Mouse (Mus musculus): ENCODE results near the gene Abhd4. TPM values are rescaled to one million over a fixed set of nuclear protein-coding genes. Genes with fewer than 3 reads are reported as not detected.

The Abhd4 gene
- polyA plus RNA-seq (2016; fragmentation: Nextera tagmentation; extraction: Ambion mirVana), result 46.3 and 48.5 TPM in 2 replicates

DNA sequence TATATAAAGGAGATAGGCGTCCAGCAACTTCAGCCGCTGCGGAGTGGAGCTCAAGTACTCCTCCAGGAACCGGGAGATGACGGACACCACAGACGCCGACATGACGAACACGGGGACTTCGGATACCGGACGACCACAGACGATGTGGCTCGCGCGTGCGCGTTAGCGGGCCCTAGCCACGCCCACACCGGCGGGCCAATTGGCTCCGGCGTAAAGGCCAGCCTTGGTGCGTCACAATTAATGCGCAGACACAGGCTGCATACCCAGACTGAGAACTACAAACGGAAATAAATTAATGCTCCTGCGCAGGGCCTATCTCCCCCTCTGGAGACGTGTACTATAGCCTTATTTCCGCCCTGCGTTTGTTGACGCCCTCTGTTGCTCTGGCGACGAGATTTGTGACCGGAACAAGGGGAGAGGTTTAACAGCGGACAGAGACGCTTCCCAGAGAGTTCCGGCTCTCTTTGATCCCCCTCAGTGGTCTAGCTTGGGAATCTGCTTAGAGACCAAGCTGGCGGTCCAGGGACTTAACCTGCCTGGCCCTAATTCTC lies at the start of gene Abhd4, which contains the start of gene Dad1:
Abhd4 (plus strand) TSS at position 448 of the 551 bp plus-strand sequence.
Dad1 (minus strand) TSS at position 364 of the 551 bp plus-strand sequence.
- peak; percentile 99 for ATAC-seq (ENCODE audit: low FRiP score)
- Histone ChIP-seq H3K9ac (peak within 1 kb of the TSS; percentile 75), H3K27ac (peak within 1 kb of the TSS; percentile 84), H3K9me3 (no peaks in the 10 kb centered on the region), H3K27me3 (no peaks in the 10 kb centered on the region), H3K4me2 (peak within 1 kb of the TSS; percentile 82), H3K4me1 (peaks cover 35% of the 10 kb centered on the region), H3K4me3 (replicated peaks) (peak within 1 kb of the TSS; percentile 79), H3K36me3 (replicated peaks) (peaks cover 10% of the 10 kb centered on the region; the same call in 1 of the 2 replicates)
- WGBS, result under 1% methylated on average over 39 of the region's 39 CpGs

DNA sequence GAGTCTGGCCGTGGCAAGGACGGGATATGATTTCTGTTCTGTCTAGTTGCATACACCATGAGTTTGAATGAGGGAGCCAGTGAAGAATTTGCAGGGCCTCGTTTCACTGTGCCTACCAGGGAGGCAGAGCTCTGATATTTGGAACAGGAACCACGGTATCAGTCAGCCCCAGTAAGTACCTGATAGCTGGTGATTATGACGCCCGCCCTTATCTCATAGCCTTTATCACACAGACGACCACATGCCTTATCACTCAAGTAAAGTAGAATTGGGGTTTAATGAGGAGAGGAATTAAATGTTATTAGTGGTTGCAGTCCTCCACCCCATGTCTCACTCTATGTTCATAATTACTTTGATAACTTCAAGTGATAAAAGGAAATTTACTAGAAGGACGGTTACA lies 49.7 kb upstream of the Abhd4 start:
- no peaks in the 10 kb centered on the region for H3K36me3 ChIP-seq (replicated peaks)
- H3K4me2 ChIP-seq, result no peak overlapping the region
- WGBS, result 89% methylated on average over 8 of the region's 8 CpGs
- ATAC-seq (ENCODE audit: low FRiP score), result no peak
- no peaks in the 10 kb centered on the region for H3K27me3 ChIP-seq
- H3K9me3 ChIP-seq, result no peaks in the 10 kb centered on the region
- no peak overlapping the region for H3K27ac ChIP-seq
- H3K4me3 ChIP-seq (replicated peaks), result no peak overlapping the region
- no peak overlapping the region for H3K9ac ChIP-seq
- no peaks in the 10 kb centered on the region; the same call in 1 of the 2 replicates for H3K4me1 ChIP-seq

DNA sequence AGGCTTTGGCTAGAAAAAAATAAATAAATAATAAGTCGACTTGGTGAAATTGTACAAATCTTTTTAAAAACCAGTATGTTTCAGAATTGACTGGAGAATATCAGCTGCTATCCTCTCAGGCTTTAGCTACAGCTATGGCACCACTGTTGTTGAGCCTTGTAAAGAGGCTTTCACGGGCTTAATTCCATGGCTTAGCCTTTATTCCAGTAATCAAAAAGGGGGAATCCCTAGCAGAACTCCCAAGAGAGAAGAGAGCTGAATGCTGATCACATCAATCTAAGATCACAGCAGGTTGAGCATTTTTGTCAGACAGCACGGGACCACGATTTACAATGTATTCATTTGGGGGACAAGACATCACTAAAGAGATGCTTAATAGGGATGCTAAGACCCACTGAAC lies 49.2 kb upstream of the Abhd4 start:
- no peak overlapping the region for H3K9ac ChIP-seq
- H3K36me3 ChIP-seq (replicated peaks), result no peaks in the 10 kb centered on the region
- ATAC-seq (ENCODE audit: low FRiP score), result no peak
- H3K4me2 ChIP-seq, result no peak overlapping the region
- H3K9me3 ChIP-seq, result no peaks in the 10 kb centered on the region
- H3K27ac ChIP-seq, result no peak overlapping the region
- 63% methylated on average over 4 of the region's 4 CpGs for WGBS
- no peak overlapping the region for H3K4me3 ChIP-seq (replicated peaks)
- no peaks in the 10 kb centered on the region; the same call in 1 of the 2 replicates for H3K4me1 ChIP-seq
- no peaks in the 10 kb centered on the region for H3K27me3 ChIP-seq

DNA sequence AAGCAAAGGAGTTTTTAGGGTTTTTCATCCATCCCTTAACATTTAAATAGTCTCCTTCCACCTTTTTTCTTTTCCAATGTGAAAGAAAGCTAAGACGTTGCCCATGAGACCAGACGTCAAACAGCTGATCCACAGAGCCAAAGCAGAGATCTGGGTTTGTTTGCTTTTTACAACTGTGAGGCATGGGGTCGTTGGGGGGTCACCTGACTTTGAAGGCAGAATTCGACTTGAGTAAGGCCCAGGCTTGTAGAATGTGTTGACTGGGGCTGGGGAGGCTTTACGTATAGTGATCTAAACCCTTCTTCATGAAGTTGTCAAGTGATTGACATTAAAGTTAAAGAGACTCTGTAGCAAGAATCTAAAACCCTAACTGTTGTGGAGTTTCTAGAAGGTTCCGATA lies 48.1 kb upstream of the Abhd4 start:
- H3K9me3 ChIP-seq, result no peaks in the 10 kb centered on the region
- no peak overlapping the region for H3K9ac ChIP-seq
- no peaks in the 10 kb centered on the region for H3K36me3 ChIP-seq (replicated peaks)
- H3K27ac ChIP-seq, result no peak overlapping the region
- 70% methylated on average over 6 of the region's 6 CpGs for WGBS
- no peak for ATAC-seq (ENCODE audit: low FRiP score)
- H3K4me3 ChIP-seq (replicated peaks), result no peak overlapping the region
- H3K27me3 ChIP-seq, result no peaks in the 10 kb centered on the region
- H3K4me2 ChIP-seq, result no peak overlapping the region
- H3K4me1 ChIP-seq, result no peaks in the 10 kb centered on the region; the same call in 1 of the 2 replicates

DNA sequence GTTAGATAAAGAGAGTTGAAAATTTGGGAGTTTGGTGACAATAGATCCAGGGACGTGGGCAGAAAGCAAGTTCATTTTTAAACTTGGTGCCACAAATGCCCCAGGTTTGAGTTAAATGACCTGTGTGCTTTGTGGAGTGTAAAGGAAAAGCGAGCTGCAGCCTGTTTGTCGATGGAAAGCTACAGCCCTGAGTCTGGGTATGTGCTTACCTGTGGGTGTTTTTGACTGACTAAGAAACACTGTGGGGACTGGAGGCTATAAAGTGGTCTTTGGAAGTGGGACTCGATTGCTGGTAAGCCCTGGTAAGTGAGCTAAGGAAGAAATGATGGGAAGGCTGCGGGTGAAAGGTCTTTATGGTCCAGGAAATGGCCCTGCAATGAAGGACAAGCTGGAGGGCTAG lies 47.7 kb upstream of the Abhd4 start:
- Histone ChIP-seq H3K4me1 (no peaks in the 10 kb centered on the region; the same call in 1 of the 2 replicates), H3K9ac (no peak overlapping the region), H3K4me2 (no peak overlapping the region), H3K9me3 (no peaks in the 10 kb centered on the region), H3K27me3 (no peaks in the 10 kb centered on the region), H3K27ac (no peak overlapping the region), H3K4me3 (replicated peaks) (no peak overlapping the region), H3K36me3 (replicated peaks) (no peaks in the 10 kb centered on the region)
- WGBS, result 81% methylated on average over 5 of the region's 5 CpGs
- ATAC-seq (ENCODE audit: low FRiP score), result no peak

DNA sequence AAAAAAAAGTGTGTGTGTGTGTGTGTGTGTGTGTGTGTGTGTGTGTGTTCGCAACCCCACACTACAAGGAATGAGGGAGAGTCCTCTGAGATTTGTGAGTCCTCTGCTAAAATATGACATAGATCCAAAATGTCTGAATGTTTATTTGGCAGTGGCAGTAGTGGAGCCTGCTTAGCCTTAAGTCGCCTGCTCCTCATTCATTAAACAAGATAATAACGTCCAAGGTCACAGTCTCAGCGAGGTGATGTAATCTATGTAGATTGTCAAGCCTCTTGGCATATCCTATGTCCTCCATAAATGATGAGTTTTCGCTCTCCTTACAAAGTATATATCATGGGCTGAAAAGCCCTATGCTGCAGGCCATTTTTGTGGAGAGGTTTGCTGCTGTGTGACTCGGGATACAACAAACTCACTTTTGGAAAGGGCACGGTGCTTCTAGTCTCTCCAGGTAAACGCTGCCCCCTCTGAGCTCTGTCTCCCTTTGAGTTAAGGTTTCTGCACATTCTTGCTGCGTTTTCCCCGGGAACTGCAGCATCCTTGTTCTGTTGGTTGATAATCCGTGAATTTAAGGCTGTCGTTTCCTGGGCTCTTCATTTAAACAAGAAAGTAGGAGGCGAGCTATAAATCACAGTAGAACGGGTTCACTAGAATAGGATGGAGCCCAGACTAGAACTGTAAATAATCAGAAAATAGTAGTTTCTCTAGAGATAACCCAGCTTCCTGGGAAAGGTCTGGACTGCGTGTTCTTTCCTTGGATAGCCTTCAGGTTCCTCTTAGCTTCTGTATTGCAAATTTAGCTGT lies 47.0 kb upstream of the Abhd4 start:
- no peak overlapping the region for H3K27ac ChIP-seq
- no peaks in the 10 kb centered on the region for H3K9me3 ChIP-seq
- WGBS, result 83% methylated on average over 15 of the region's 15 CpGs
- H3K36me3 ChIP-seq (replicated peaks), result no peaks in the 10 kb centered on the region
- H3K4me2 ChIP-seq, result no peak overlapping the region
- no peaks in the 10 kb centered on the region for H3K27me3 ChIP-seq
- no peak overlapping the region for H3K4me3 ChIP-seq (replicated peaks)
- no peak overlapping the region for H3K9ac ChIP-seq
- H3K4me1 ChIP-seq, result no peaks in the 10 kb centered on the region; the same call in 1 of the 2 replicates
- ATAC-seq (ENCODE audit: low FRiP score), result no peak

DNA sequence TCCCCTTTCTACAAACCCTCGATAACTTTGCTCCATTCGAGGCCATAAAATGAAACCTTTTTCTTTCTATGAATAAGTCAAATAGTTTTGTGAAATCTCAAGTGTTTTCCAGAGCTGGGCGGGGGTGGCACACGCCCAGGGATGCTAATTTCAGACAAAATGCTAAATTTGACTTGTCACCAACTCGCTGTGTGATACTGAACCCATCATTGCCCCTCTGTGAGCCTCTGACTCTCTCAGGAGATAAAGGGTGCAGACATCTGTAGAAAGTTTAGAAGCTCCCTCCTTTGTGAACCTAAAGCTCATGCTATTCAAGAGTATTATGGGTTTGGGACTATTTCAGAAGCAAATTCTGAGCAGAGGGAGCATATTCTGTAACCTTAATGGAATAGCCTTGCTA lies 46.1 kb upstream of the Abhd4 start:
- no peak overlapping the region for H3K4me3 ChIP-seq (replicated peaks)
- WGBS, result 86% methylated on average over 5 of the region's 5 CpGs
- no peaks in the 10 kb centered on the region for H3K27me3 ChIP-seq
- H3K9ac ChIP-seq, result no peak overlapping the region
- H3K4me1 ChIP-seq, result no peaks in the 10 kb centered on the region; the same call in 1 of the 2 replicates
- no peaks in the 10 kb centered on the region for H3K36me3 ChIP-seq (replicated peaks)
- H3K9me3 ChIP-seq, result no peaks in the 10 kb centered on the region
- no peak for ATAC-seq (ENCODE audit: low FRiP score)
- no peak overlapping the region for H3K4me2 ChIP-seq
- H3K27ac ChIP-seq, result no peak overlapping the region

DNA sequence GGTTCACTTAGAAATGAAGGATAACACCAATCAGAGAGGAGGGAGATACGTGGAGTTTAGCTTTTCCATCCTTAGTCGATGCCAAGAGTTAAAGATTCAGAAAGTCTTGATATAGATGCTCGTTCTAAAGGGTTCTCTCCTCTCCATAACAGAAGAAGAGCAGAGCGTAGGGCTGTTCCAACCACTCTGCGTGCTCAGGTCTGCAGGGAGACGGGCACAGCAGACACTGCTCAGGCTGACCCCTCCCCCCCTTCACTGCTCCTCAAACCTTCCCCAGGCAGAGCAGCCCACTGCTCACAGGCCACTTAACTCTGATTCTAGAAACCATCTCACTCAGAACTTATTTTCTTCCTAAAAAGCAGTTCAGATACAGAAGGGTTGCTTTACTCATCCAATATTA lies 45.2 kb upstream of the Abhd4 start:
- Histone ChIP-seq H3K9me3 (no peaks in the 10 kb centered on the region), H3K4me1 (no peaks in the 10 kb centered on the region; the same call in 1 of the 2 replicates), H3K36me3 (replicated peaks) (no peaks in the 10 kb centered on the region), H3K9ac (no peak overlapping the region), H3K27ac (no peak overlapping the region), H3K27me3 (no peaks in the 10 kb centered on the region), H3K4me3 (replicated peaks) (no peak overlapping the region), H3K4me2 (no peak overlapping the region)
- ATAC-seq (ENCODE audit: low FRiP score), result no peak
- WGBS, result 76% methylated on average over 6 of the region's 6 CpGs

DNA sequence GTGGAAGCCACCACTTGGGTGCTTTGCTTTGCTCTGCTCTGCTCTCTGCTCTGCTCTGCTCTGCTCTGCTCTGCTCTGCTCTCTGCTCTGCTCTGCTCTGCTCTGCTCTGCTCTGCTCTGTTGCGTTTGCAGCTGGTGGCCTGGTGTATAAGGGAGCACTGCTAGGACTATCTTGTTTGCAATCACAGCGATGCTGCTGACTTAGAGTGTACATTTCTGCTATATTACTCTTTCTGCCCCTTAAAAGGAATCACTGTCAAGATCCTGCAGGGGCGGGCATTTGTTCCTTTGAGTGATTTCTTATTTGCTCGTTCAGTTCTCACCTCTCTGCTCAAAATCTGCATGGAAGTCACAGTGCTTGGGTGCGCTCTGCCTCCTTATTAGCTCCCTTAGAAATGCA lies 44.1 kb upstream of the Abhd4 start:
- Histone ChIP-seq H3K36me3 (replicated peaks) (no peaks in the 10 kb centered on the region), H3K4me2 (no peak overlapping the region), H3K27me3 (no peaks in the 10 kb centered on the region), H3K27ac (no peak overlapping the region), H3K9ac (no peak overlapping the region), H3K4me3 (replicated peaks) (no peak overlapping the region), H3K4me1 (peaks cover 3% of the 10 kb centered on the region; the same call in 1 of the 2 replicates), H3K9me3 (no peaks in the 10 kb centered on the region)
- 86% methylated on average over 5 of the region's 5 CpGs for WGBS
- ATAC-seq (ENCODE audit: low FRiP score), result no peak

DNA sequence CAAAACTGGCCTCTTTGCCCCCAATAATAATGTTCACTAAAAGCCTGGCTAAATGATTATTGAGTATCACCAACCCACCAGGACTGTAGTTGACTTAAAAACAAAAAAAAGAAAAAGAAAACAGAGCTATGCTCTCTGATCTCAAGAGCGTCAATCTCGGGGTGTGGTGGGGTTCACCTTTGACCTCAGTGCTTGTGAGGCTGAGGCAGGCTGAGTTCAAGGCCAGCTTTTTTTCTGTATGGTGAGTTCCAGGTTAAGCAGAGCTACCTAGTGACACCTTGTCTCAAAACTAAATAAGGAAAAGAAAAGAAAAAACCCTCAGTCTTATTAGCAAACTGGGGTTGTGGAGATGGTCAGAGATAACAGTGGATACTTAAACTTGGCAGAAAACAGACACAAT lies 43.6 kb upstream of the Abhd4 start:
- no peak overlapping the region for H3K27ac ChIP-seq
- H3K4me1 ChIP-seq, result peaks cover 5% of the 10 kb centered on the region; the same call in 1 of the 2 replicates
- H3K4me3 ChIP-seq (replicated peaks), result no peak overlapping the region
- no peak for ATAC-seq (ENCODE audit: low FRiP score)
- no peaks in the 10 kb centered on the region for H3K9me3 ChIP-seq
- no peak overlapping the region for H3K9ac ChIP-seq
- H3K36me3 ChIP-seq (replicated peaks), result no peaks in the 10 kb centered on the region
- WGBS, result 89% methylated on average over 2 of the region's 2 CpGs
- H3K4me2 ChIP-seq, result no peak overlapping the region
- H3K27me3 ChIP-seq, result no peaks in the 10 kb centered on the region

DNA sequence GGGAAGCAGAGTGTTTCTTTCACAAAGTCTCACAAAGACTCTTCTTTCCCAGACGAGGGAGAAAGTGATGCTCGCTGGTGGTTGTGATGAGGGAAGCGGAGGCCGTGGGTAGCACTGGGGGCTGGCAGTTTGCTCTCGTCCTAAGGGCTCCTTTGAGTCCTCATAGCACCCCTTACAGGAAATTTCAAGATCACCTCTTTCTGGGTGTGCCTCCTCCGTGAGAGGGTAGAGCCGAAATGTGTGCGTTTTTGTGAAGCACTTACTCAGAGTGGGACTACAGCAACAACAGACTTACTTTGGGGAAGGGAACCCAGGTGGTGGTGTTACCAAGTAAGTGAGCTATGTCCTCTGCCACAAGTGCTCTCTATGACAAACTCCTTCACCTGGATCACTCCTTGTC lies 42.8 kb upstream of the Abhd4 start:
- Histone ChIP-seq H3K36me3 (replicated peaks) (no peaks in the 10 kb centered on the region), H3K4me1 (peaks cover 5% of the 10 kb centered on the region; the same call in 1 of the 2 replicates), H3K27me3 (no peaks in the 10 kb centered on the region), H3K9me3 (no peaks in the 10 kb centered on the region), H3K27ac (no peak overlapping the region), H3K4me3 (replicated peaks) (no peak overlapping the region), H3K4me2 (no peak overlapping the region), H3K9ac (no peak overlapping the region)
- ATAC-seq (ENCODE audit: low FRiP score), result no peak
- 90% methylated on average over 8 of the region's 8 CpGs for WGBS

DNA sequence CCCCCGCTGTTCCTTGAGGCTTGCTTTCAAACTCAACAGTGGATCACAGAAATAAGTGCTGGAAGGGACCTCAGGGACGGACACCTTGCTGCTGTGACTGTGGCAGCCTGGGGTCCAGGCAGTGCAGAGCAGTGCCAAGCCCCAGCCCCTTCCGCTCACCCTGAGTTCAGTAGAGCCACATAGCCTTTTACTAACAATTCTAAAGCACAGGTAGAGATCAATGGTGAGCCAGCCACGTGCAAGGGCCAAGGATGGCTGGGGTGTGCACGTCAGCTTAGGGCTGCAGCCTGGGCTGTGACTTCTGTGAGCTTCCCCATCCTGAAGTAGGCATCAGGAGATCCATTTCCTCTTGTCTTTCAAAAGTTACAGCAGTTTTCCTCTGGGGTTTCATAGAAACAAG lies 42.2 kb upstream of the Abhd4 start:
- Histone ChIP-seq H3K36me3 (replicated peaks) (no peaks in the 10 kb centered on the region), H3K27ac (no peak overlapping the region), H3K4me2 (no peak overlapping the region), H3K4me1 (peaks cover 5% of the 10 kb centered on the region; the same call in 1 of the 2 replicates), H3K9ac (no peak overlapping the region), H3K27me3 (no peaks in the 10 kb centered on the region), H3K4me3 (replicated peaks) (no peak overlapping the region), H3K9me3 (no peaks in the 10 kb centered on the region)
- WGBS, result 90% methylated on average over 5 of the region's 5 CpGs
- no peak for ATAC-seq (ENCODE audit: low FRiP score)
